Mouse (Mus musculus): ENCODE data around the gene Gm28269.

DNA sequence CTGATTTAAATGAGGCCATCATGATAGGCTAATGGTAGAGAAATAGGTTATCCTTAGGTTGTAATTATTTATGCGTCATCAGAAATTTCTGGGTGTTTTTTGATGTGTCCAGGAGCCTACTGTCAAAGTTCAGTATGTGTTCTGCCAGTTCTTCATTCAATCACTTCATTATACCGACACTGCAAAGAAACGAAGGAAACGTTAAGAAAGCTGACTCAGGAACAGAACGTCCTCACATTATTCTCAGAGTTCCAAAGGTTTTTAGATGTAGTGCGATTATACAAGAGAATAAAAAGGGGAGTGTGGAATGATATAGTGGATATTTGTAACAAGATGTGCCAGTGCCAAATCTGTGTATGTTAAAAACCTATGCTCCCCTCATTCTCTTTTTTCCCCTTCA, 49.7 kb downstream of the Gm28269 start:
- TF ChIP-seq POLR2A (IDR thresholded peaks at IDR 0.05; ENCODE audit: low read depth, low read length) (no peak), CTCF (IDR thresholded peaks at IDR 0.05; ENCODE audit: extremely low read depth, insufficient read depth, insufficient read length, insufficient replicate concordance) (no peak)

All from spleen, adult 2 months (tissue).